Mouse (Mus musculus) thymus, adult 2 months (tissue): ENCODE data around the gene Ncam2. TPM values are rescaled to one million over a fixed set of nuclear protein-coding genes. Genes with fewer than 3 reads are reported as not detected.

Experiments used
- DNase-seq: peaks from one replicate; pipeline ENCODE4 v3.0.0; 2021
- H3K27ac ChIP-seq: fragments of 200-500 bp; 2 replicates; pipeline ENCODE4 v1.5.1; 2012; ENCODE audit warnings: low read length, control low read depth; ENCODE audit not compliant: control insufficient read depth, insufficient read depth
- H3K27me3 ChIP-seq: fragments of 200-500 bp; 2 replicates; pipeline ENCODE4 v1.6.1; 2012; ENCODE audit warnings: mild to moderate bottlenecking, low read length, moderate library complexity, mixed read lengths; ENCODE audit not compliant: control insufficient read depth, insufficient read depth
- H3K36me3 ChIP-seq: fragments of 200-500 bp; 2 replicates; pipeline ENCODE4 v1.6.1; 2012; ENCODE audit warnings: mild to moderate bottlenecking, low read length, moderate library complexity; ENCODE audit not compliant: control insufficient read depth, insufficient read depth
- H3K4me1 ChIP-seq: fragments of 200-500 bp; replicated peaks from 2 replicates; pipeline ENCODE4 v1.6.1; 2012; ENCODE audit warnings: low read length; ENCODE audit not compliant: control insufficient read depth, insufficient read depth
- H3K4me3 ChIP-seq: fragments of 200-500 bp; 2 replicates; pipeline ENCODE4 v1.5.1; 2012; ENCODE audit warnings: mild to moderate bottlenecking, low read length, control low read depth, moderate library complexity; ENCODE audit not compliant: control insufficient read depth, insufficient read depth
- CTCF ChIP-seq: fragments of 200-500 bp; IDR thresholded peaks from 2 replicates; pipeline ENCODE4 v1.5.1; 2012; ENCODE audit warnings: mild to moderate bottlenecking, control low read depth, low read length, moderate library complexity, borderline replicate concordance; ENCODE audit not compliant: control insufficient read depth, poor library complexity, insufficient read depth; ENCODE audit errors: extremely low read depth
- POLR2A ChIP-seq: fragments of 200-500 bp; IDR thresholded peaks from 2 replicates; pipeline ENCODE4 v1.6.1; 2012; ENCODE audit warnings: mild to moderate bottlenecking, low read length, control low read depth, moderate library complexity; ENCODE audit not compliant: control insufficient read depth, poor library complexity, insufficient read depth; ENCODE audit errors: extremely low read depth
- WGBS: fragments of 180-500 bp; shearing (Covaris S2); methylation state at CpG from one replicate; pipeline ENCODE4 v1.1.7; 2018; 5-methylcytosine and 5-hydroxymethylcytosine counted together
- polyA plus RNA-seq: library from polyadenylated mRNA; depleted of rRNA; stranded (reverse); fragments of >200 nt; gene quantifications from 2 replicates; pipeline ENCODE4 v1.2.3, GENCODE M21; 2012

Ncam2 gene
- polyA plus RNA-seq, 1 experiment, result not detected

DNA sequence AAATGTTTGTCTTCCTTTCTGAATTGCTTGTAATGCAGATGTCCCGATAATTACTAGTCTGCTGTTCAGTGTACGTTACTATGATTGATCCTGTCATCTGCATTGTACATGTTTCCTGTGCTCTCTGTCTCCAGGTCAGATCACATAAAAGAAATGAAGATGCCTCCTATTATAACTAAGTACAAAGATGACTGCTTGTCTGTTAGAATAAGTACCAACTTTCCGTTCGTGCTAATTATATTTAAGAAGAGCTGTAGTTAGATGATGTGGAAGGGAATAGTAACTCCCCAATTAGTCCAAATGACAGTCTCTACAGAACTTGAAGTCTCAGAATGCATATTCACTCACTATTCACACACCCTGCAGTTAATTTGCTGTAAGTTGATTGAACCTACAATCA, 179.9 kb downstream of the Ncam2 start:
- no peak for DNase-seq
- 98% methylated on average over 4 of the region's 4 CpGs for WGBS
- Histone ChIP-seq H3K36me3 (no peaks in the 10 kb centered on the region), H3K27me3 (no peaks in the 10 kb centered on the region), H3K4me3 (no peak overlapping the region), H3K4me1 (no peaks in the 10 kb centered on the region), H3K27ac (no peak overlapping the region)
- TF ChIP-seq POLR2A (no peak), CTCF (no peak)

DNA sequence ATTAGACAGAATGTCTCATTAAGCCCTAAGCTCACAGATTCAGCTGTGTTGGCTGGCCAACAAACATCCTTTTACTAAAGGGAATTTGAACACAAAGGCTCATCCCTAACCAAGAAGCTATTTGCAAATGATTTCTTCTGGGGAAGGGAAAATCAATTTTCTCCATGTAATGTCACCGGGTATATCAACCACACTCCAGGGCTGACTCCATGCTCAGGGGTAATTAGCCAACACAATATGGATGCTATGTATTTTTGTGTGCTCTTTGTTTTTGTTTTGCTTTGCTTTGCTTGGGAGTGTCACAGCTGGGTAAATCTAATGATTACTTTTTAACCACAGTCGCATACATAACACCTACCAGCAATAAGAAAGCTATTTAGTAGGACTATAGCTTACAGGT, 188.1 kb downstream of the Ncam2 start:
- DNase-seq, result no peak
- no peaks in the 10 kb centered on the region for H3K4me1 ChIP-seq
- no peak overlapping the region for H3K27ac ChIP-seq
- TF ChIP-seq CTCF, result no peak
- TF ChIP-seq POLR2A, result no peak
- H3K27me3 ChIP-seq, result no peaks in the 10 kb centered on the region
- H3K4me3 ChIP-seq, result no peak overlapping the region
- 95% methylated on average over 2 of the region's 2 CpGs for WGBS
- H3K36me3 ChIP-seq, result no peaks in the 10 kb centered on the region

DNA sequence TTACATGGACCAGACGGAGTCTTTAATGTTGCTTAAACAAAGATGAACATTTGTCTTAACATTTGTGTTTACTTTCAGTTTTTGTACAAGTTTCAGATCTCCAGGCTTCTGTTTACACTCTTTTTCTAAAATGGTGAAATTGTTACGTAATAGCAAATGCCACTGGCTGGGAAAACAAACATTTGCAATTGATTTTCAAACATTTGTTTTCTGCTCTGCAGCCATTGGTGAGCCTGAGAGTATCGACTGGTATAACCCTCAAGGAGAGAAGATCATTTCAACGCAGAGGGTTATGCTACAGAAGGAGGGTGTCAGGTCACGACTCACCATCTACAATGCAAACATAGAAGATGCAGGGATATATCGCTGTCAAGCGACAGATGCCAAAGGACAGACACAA, 234.1 kb downstream of the Ncam2 start:
- Histone ChIP-seq H3K27me3 (no peaks in the 10 kb centered on the region), H3K4me1 (no peaks in the 10 kb centered on the region), H3K27ac (no peak overlapping the region), H3K4me3 (no peak overlapping the region), H3K36me3 (no peaks in the 10 kb centered on the region)
- TF ChIP-seq CTCF, result no peak
- TF ChIP-seq POLR2A, result no peak
- 95% methylated on average over 7 of the region's 7 CpGs for WGBS
- DNase-seq, result no peak

DNA sequence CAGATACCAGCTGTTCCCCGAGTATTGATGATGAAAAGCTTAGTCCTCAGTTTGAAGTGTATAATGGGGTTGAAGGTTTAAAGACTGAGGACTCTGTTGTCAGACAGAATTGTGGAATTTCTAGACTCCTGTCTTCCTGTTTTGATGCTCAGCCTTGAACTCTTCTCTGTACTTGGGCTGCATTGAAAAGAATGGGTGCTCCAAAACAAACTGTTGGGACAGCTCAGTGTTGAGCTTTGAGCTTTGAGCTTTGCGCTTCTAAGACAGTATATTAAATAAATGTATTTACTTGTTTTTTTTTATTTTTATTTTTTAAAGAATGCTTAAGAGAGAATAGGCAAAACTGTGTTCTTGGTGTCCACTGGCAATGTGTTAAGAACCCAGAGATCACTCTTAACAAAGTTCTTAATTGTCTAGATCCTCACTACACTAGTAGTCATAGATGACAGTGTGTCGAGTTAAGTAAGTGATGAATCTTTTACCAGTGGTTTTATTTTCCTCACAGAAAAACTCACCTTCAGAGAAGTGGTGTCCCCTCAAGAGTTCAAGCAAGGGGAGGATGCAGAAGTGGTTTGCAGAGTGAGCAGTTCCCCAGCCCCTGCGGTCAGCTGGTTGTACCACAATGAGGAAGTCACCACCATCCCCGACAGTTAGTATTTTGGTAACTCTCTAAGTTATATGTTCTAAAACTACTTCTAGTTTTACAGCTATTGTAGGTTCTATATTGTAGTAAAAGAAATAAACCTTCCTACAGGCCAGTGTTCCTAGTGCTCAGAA, 236.8 kb downstream of the Ncam2 start:
- Histone ChIP-seq H3K4me1 (no peaks in the 10 kb centered on the region), H3K4me3 (no peak overlapping the region), H3K27ac (no peak overlapping the region), H3K27me3 (no peaks in the 10 kb centered on the region), H3K36me3 (no peaks in the 10 kb centered on the region)
- WGBS, result 35% methylated on average over 5 of the region's 5 CpGs
- TF ChIP-seq CTCF (no peak), POLR2A (no peak)
- no peak for DNase-seq

DNA sequence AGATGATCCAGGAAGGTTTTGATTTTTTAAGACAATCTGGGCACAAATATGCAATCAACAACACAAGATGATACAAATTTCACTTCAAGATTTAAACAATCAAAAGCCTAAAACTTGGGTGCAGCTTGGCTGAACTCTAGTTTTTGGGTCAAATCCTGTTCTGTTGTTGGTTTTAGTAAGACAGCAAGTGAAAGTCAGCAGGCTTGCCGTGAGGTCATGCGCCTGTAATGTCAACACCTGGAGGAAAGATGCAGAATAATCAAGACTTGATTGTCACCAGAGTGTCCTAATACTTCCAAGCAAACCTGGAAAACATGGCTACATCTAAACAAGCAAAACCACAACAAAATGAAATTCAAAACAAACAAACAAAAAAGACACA, 237.4 kb downstream of the Ncam2 start:
- Histone ChIP-seq H3K4me1 (no peaks in the 10 kb centered on the region), H3K36me3 (no peaks in the 10 kb centered on the region), H3K4me3 (no peak overlapping the region), H3K27me3 (no peaks in the 10 kb centered on the region), H3K27ac (no peak overlapping the region)
- WGBS, result 36% methylated on average over 2 of the region's 2 CpGs
- DNase-seq, result no peak
- no peak for TF ChIP-seq POLR2A
- no peak for TF ChIP-seq CTCF

DNA sequence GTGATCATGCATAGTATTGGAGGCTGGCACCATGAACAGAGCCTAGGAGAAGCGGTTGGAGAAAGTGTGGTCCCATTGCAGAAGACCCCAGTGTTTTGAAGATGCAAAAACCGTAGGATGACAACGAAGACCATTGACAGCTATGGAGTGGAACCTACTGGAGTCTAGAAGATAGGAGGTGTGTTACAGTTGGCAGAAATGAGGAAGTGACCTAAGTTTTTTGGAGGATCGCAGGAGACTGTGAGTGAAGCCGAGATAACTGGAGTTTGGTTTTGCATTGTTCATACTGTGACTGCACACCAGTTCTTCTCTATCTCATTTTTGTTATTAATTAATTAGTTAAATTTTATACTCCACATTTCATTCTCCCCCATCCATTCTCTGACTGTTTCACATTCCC, 250.4 kb downstream of the Ncam2 start:
- H3K4me3 ChIP-seq, result no peak overlapping the region
- DNase-seq, result no peak
- H3K27me3 ChIP-seq, result no peaks in the 10 kb centered on the region
- WGBS, result 86% methylated on average over 5 of the region's 5 CpGs
- H3K4me1 ChIP-seq, result no peaks in the 10 kb centered on the region
- H3K27ac ChIP-seq, result no peak overlapping the region
- TF ChIP-seq CTCF, result no peak
- H3K36me3 ChIP-seq, result no peaks in the 10 kb centered on the region

DNA sequence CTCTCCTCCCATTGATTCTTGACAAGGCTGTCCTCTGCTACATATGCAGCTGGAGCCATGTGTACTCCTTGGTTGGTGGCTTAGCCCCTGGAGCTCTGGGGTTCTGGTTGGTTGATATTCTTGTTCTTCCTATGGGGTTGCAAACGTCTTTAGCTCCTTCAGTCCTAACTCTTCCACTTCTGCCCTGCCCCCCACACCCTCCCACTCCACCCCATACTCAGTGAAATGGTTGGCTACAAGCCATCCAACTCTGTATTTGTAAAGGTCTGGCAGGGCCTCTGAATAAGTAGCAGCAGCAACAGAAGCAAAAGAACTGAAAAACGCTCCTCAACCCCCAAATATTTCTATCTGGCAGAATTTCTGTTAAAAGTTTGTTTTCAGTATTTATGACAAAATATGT, 252.5 kb downstream of the Ncam2 start:
- Histone ChIP-seq H3K4me1 (no peaks in the 10 kb centered on the region), H3K27ac (no peak overlapping the region), H3K4me3 (no peak overlapping the region), H3K36me3 (no peaks in the 10 kb centered on the region), H3K27me3 (no peaks in the 10 kb centered on the region)
- WGBS, result 85% methylated on average over 2 of the region's 2 CpGs
- DNase-seq, result no peak
- TF ChIP-seq POLR2A, result no peak
